ENCODE assay signal across 13 mouse cellular contexts in genomic region chr15:100673585-100674391, GRCm38 (mm10). TPM values are rescaled to one million over a fixed set of nuclear protein-coding genes. Genes with fewer than 3 reads are reported as not detected.
DNase-seq lines count a peak whose midpoint lies in the region; ATAC-seq lines count a peak whose summit lies in the region.
"Had no signal": no experiment of that assay in that cellular context is flagged by ENCODE, and none has a peak within 500 bp of the region (broad histone marks: within the 10 kb centered on the region; RNA-seq: fewer than 3 reads in every experiment).

No protein-coding gene starts in this region.

- no peak for ATAC-seq in kidney, embryonic 15.5 days (replicated peaks; ENCODE audit: low FRiP score)
- peak; percentile 68 for ATAC-seq in heart, embryonic 15.5 days (replicated peaks; ENCODE audit: insufficient number of reproducible peaks, insufficient read depth, low FRiP score, low read depth)
- ATAC-seq in neutrophil, adult 5-6 weeks (ENCODE audit: extremely low read depth, insufficient number of reproducible peaks, low FRiP score, poor library complexity, severe bottlenecking): peak; percentile 27; the same call in 1 of the 2 replicates
- ATAC-seq in CD4-positive, CD25-positive, alpha-beta regulatory T cell, adult 4 months: no peak

- WGBS in kidney, embryonic 15.5 days: 50% methylated on average over 11 of the region's 12 CpGs
- 28% methylated on average over 12 of the region's 12 CpGs for WGBS in heart, embryonic 15.5 days

- no peak overlapping the region for H3K9ac ChIP-seq in kidney, embryonic 15.5 days
- H3K9ac ChIP-seq in heart, embryonic 15.5 days: no peak overlapping the region

- H3K36me3 ChIP-seq in kidney, embryonic 15.5 days: no peaks in the 10 kb centered on the region
- no peaks in the 10 kb centered on the region for H3K36me3 ChIP-seq in heart, embryonic 15.5 days

- no peak overlapping the region for H3K4me2 ChIP-seq in kidney, embryonic 15.5 days
- H3K4me2 ChIP-seq in heart, embryonic 15.5 days: peak overlapping the region; percentile 34
- H3K4me2 ChIP-seq: midbrain, embryonic 11.5 days had no signal

- H3K9me3 ChIP-seq in kidney, embryonic 15.5 days (replicated peaks): no peaks in the 10 kb centered on the region
- H3K9me3 ChIP-seq in heart, embryonic 15.5 days (replicated peaks): no peaks in the 10 kb centered on the region

- H3K27me3 ChIP-seq in kidney, embryonic 15.5 days: no peaks in the 10 kb centered on the region
- no peaks in the 10 kb centered on the region for H3K27me3 ChIP-seq in heart, embryonic 15.5 days

- peaks cover 32% of the 10 kb centered on the region for H3K4me1 ChIP-seq in kidney, embryonic 15.5 days
- peaks cover 16% of the 10 kb centered on the region for H3K4me1 ChIP-seq in heart, embryonic 15.5 days (replicated peaks)

- H3K4me3 ChIP-seq in kidney, embryonic 15.5 days (replicated peaks): no peak overlapping the region
- no peak overlapping the region for H3K4me3 ChIP-seq in heart, embryonic 15.5 days

- no peak for DNase-seq in kidney, adult 11 months
- DNase-seq in MEL-GATA-1-ER (ENCODE audit: extremely low read depth, low read depth): peak; percentile 95
- no peak for DNase-seq in adrenal gland, postnatal 14 days
- DNase-seq in right cerebral cortex, adult 18-20 months: no peak
- DNase-seq: cerebellum, adult 9-11 months; gastrocnemius, postnatal 14 days; kidney, postnatal 4 days; right cerebral cortex, postnatal 4 days had no signal

- H3K27ac ChIP-seq in kidney, embryonic 15.5 days: peak overlapping the region; percentile 46; the same call in 1 of the 2 replicates
- H3K27ac ChIP-seq in heart, embryonic 15.5 days: peak overlapping the region; percentile 55

RNA-seq across cellular contexts. Expression of gene Bin2, which starts 4.4 kb away (rescaled TPM):
- 2.6 and 3.2 TPM in 2 replicates for polyA plus RNA-seq in kidney, embryonic 15.5 days (2015; fragmentation: Nextera tagmentation; extraction: Ambion mirVana)
- polyA plus RNA-seq in heart, embryonic 15.5 days (2015; fragmentation: Nextera tagmentation; extraction: Ambion mirVana): 2.6 and 9.4 TPM in 2 replicates
- 473 and 506 TPM in 2 replicates for total RNA-seq in neutrophil, adult 5-6 weeks (2017)
- 3.6 and 14.8 TPM in 2 replicates for total RNA-seq in adrenal gland, postnatal 14 days (2021)
- polyA plus RNA-seq in CD4-positive, CD25-positive, alpha-beta regulatory T cell, adult 4 months (2017; shearing (Covaris generic)): 100 to 1,000 TPM; 283 to 390 TPM

RNA-seq across cellular contexts. Expression of gene Cela1, which starts 13.9 kb away (rescaled TPM):
- polyA plus RNA-seq in kidney, embryonic 15.5 days (2015; fragmentation: Nextera tagmentation; extraction: Ambion mirVana): 16.5 and 18.3 TPM in 2 replicates
- 1.4 and 2.2 TPM in 2 replicates for polyA plus RNA-seq in heart, embryonic 15.5 days (2015; fragmentation: Nextera tagmentation; extraction: Ambion mirVana)
- total RNA-seq in neutrophil, adult 5-6 weeks (2017): 2.8 TPM in 1 of 2 replicates, not detected in the other
- 26.1 and 32.9 TPM in 2 replicates for total RNA-seq in adrenal gland, postnatal 14 days (2021)
- 10 to 100 TPM in 1 of 2 experiments, 1 to 10 TPM in 1; 5.7 to 10.5 TPM for polyA plus RNA-seq in CD4-positive, CD25-positive, alpha-beta regulatory T cell, adult 4 months (2017; shearing (Covaris generic))
- total RNA-seq: gastrocnemius, postnatal 14 days had no signal

RNA-seq across cellular contexts. Expression of gene Smagp, which starts 37.0 kb away (rescaled TPM):
- 30.0 and 33.1 TPM in 2 replicates for polyA plus RNA-seq in kidney, embryonic 15.5 days (2015; fragmentation: Nextera tagmentation; extraction: Ambion mirVana)
- 14.6 and 15.3 TPM in 2 replicates for polyA plus RNA-seq in heart, embryonic 15.5 days (2015; fragmentation: Nextera tagmentation; extraction: Ambion mirVana)
- total RNA-seq in neutrophil, adult 5-6 weeks (2017): 6.1 and 9.2 TPM in 2 replicates
- total RNA-seq in adrenal gland, postnatal 14 days (2021): 45.7 and 50.1 TPM in 2 replicates
- not detected for polyA plus RNA-seq in CD4-positive, CD25-positive, alpha-beta regulatory T cell, adult 4 months (2017; shearing (Covaris generic))

RNA-seq across cellular contexts. Expression of gene Galnt6, which starts 55.4 kb away (rescaled TPM):
- 1.0 and 2.4 TPM in 2 replicates for polyA plus RNA-seq in kidney, embryonic 15.5 days (2015; fragmentation: Nextera tagmentation; extraction: Ambion mirVana)
- polyA plus RNA-seq in heart, embryonic 15.5 days (2015; fragmentation: Nextera tagmentation; extraction: Ambion mirVana): 0.31 and 1.2 TPM in 2 replicates
- total RNA-seq in neutrophil, adult 5-6 weeks (2017): 32.4 and 33.1 TPM in 2 replicates
- total RNA-seq in adrenal gland, postnatal 14 days (2021): 8.1 and 11.9 TPM in 2 replicates
- 100 to 1,000 TPM in 1 of 2 experiments, 10 to 100 TPM in 1; 63.9 to 105 TPM for polyA plus RNA-seq in CD4-positive, CD25-positive, alpha-beta regulatory T cell, adult 4 months (2017; shearing (Covaris generic))

RNA-seq across cellular contexts. Expression of gene Dazap2, which starts 58.6 kb away (rescaled TPM):
- 237 and 241 TPM in 2 replicates for polyA plus RNA-seq in kidney, embryonic 15.5 days (2015; fragmentation: Nextera tagmentation; extraction: Ambion mirVana)
- 201 and 225 TPM in 2 replicates for polyA plus RNA-seq in heart, embryonic 15.5 days (2015; fragmentation: Nextera tagmentation; extraction: Ambion mirVana)
- 376 and 417 TPM in 2 replicates for total RNA-seq in neutrophil, adult 5-6 weeks (2017)
- 208 and 209 TPM in 2 replicates for total RNA-seq in adrenal gland, postnatal 14 days (2021)
- polyA plus RNA-seq in CD4-positive, CD25-positive, alpha-beta regulatory T cell, adult 4 months (2017; shearing (Covaris generic)): 100 to 1,000 TPM; 682 to 766 TPM

Comparison
In these comparisons a context has a peak if more than half of its experiments do, and no peak if none do; other contexts are left out.
1. ATAC-seq: peak in heart, embryonic 15.5 days (single experiment) and neutrophil, adult 5-6 weeks (single experiment); none in kidney, embryonic 15.5 days (single experiment) and CD4-positive, CD25-positive, alpha-beta regulatory T cell, adult 4 months (single experiment).
2. RNA of gene Bin2, which starts 4.4 kb away (polyA plus RNA-seq): 283 to 390 TPM in CD4-positive, CD25-positive, alpha-beta regulatory T cell, adult 4 months; 2.6 to 3.2 TPM in kidney, embryonic 15.5 days and 2.6 to 9.4 TPM in heart, embryonic 15.5 days; every median in the first group is over 10 times any median in the second.
3. RNA of gene Smagp, which starts 37.0 kb away (polyA plus RNA-seq): 30.0 to 33.1 TPM in kidney, embryonic 15.5 days and 14.6 to 15.3 TPM in heart, embryonic 15.5 days; not detected in CD4-positive, CD25-positive, alpha-beta regulatory T cell, adult 4 months; every median in the first group is over 10 times any median in the second.